Mouse (Mus musculus) testis, adult 10 weeks (tissue): Measurements from ENCODE around the gene Tmem199. TPM values are rescaled to one million over a fixed set of nuclear protein-coding genes. Genes with fewer than 3 reads are reported as not detected.

Experiments used
- polyA plus RNA-seq: library from polyadenylated mRNA; stranded (reverse); fragments of 350-450 nt; fragmentation: Illumina TruSeq; extraction: RNeasy Lipid Tissue Mini Kit (QIAGEN cat#74804); gene quantifications from one replicate; pipeline ENCODE4 v1.2.3, GENCODE M21; 2014; ENCODE audit warnings: low read depth, low replicate concordance

The Tmem199 gene
- polyA plus RNA-seq: 29.0 TPM

DNA sequence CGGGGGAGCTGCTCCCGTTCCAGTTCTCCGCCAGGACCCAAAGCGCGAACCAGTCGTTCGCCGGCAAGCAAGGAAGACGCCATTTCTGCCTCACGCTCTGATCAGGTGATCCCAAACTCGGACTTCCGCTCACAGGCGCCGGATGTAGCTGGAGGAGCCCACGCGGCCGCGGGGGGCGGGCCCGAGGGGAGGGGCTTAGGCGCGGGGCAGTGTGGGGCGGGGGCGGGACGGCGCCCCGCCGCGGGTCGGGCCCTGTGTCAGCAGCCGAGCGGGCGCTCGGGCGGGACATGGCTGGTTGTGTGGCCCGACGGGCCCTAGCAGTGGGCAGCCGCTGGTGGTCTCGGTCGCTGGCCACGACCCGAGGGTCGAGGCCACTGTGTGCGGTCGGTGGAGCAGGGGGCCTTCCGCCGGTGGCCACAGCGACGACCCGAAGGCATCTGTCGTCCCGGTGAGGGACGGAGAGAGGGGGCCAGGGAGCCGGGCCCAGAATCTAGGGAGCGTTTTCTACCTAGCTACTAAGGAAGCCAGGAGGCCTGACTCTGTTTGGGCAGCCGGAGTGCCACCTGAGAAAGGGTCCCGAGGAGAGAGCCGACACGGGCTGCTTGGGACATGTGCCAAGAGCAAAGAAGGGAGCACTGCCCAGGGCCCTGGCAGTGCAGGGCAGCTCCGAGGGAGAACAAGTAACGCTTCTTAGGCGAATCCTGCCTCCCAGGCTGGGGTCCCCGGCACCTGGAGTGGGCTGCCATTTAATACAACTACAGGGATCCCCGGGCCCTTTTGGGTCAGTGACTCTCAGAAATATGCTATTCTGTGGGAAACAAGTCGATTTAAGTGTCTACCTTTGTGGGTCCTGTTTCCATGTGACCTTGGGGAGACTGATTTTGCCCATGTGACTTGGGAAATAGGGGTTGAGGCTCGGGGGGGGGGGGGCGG, at the start of gene Tmem199, which contains the start of gene Poldip2:
Gene Tmem199 (minus strand): TSS at position 148 of the 933 bp plus-strand sequence.
Gene Poldip2 (plus strand): TSS at position 169 of the 933 bp plus-strand sequence.

DNA sequence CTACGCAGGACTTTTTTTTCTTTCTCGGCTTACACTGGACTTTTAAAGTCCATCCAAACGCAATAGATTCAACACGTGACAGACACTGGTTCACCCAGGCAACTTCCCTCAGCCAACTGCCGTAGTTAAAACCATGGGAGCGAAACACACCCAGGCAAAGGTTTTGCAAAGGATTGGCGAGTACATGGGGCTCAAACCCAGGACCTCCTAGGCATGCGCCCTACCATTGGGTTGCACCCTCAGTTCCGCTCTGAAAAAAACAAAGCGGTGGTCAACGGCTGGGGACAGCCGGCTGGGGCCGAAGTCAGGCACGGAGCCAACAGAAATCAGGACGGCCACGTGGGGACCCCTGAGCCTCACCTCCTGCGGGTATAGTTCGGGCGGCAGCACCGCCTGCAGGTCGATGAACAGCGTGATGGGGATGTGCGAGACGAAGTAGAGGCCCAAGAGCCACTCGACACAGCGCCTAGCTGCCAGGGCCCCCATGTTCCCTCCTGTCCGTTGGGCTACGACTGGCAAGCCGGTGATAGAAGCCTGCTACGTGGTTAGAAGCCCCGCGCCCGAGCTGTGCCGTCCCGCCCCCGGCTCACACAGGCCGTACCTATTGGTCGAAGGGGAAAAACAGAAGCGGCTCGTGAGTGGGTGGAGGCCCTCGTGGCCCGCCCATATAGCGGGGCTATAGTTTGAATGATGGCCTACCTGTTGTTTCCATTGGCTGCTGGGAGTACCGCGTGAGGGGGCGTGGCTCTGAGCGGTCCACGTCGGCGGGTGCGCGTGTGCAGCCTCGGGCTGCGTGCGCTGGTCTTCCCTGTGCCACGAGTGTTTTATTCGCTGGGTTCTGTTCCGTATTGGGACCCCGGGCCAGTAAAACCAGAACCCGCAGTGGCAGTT, 38.4 kb upstream of the Tmem199 start, which contains the start of gene Tmem97:
Gene Tmem97 (minus strand): TSS at position 610 of the 891 bp plus-strand sequence.

DNA sequence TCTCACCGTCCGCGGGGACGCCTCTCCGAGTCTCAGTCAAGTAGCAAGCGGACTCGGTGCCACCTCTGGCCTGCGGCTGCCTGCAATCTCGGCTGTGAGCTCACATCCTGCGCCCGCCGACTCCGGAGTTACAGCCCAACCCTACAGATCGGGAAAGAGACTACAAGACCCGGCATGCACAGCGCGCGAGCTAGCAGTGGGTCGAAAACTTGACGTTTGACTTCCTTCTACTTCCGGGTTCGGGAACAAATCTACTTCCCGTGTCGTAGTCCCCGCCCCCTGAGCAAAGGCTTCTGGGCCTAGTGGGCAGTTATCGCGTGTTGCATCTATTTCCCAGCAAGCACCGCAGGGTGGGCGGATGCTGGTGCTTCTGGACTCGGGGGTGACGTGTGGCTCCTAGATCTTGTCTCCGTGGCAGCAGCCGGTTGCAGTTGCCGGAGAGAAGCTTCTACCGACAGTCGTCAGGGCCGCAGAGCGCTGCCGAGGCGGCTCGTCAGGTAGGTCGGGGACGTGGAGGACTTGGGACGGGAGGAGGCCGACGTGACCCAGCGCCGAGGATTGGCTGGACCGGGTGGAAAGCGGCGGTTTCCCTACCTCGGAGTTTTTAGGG, 24.2 kb upstream of the Tmem199 start, which contains the start of the genes Tnfaip1 and Ift20:
Gene Tnfaip1 (minus strand): TSS at position 253 of the 610 bp plus-strand sequence.
Gene Ift20 (plus strand): TSS at position 282 of the 610 bp plus-strand sequence.

DNA sequence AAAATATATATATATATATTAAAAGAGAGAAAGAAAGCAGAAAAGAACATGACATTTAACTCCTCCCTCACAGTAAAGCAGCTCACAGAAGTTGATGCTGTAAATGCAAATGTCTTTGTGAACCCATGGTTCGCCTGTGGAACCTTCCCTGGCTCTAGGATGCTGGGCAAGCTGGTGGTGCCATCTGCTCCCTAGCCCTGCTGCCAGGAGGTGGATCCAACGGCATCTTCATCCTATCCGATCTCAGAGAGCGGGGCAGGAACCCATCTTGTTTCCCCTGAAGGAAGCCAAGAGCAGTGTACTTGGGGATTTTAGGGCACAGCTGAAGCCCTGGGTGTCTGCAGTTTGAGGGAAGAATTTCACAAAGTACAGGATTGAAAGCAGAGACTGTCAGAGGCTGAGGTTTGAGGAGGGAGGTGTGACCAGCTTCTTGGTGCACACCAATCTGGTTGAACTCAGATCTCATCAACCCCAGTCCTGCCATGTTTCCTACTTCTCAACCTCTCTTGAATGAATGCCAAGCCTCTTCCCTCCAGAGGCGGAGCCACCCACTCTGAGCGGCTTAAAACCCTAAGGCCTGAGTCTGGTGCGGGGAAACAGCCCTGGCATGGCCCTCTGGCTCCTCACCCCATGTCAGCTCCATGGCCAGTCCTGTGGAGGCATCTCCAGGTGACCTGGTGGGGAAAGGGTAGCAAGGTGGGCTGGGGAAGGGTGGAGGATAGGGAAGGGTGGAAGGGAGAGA, 8.9 kb downstream of the Tmem199 start, which contains the start of gene Sebox:
Gene Sebox (plus strand): TSS at position 539 of the 742 bp plus-strand sequence.

DNA sequence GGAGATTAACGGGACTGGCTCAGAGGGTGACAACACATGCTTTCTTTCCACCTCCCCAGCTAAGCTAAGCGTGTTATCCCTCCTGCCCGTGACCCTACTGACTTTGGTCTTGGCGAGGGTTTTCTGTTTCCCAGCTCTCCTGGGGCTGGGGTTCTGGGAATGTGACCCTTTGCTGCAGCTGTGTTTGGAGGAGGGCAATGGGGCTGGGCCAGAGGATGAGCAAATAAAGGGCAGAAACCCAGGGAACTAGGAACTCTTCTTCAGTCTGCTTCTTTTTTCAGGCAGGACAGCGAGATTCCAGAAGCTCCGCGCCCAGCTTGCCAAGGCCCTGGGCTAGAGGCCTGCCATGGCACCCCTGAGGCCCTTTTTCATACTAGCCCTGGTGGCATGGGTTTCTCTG, 13.0 kb downstream of the Tmem199 start, which contains the start of gene Vtn:
Gene Vtn (plus strand): TSS at position 88 of the 400 bp plus-strand sequence.

DNA sequence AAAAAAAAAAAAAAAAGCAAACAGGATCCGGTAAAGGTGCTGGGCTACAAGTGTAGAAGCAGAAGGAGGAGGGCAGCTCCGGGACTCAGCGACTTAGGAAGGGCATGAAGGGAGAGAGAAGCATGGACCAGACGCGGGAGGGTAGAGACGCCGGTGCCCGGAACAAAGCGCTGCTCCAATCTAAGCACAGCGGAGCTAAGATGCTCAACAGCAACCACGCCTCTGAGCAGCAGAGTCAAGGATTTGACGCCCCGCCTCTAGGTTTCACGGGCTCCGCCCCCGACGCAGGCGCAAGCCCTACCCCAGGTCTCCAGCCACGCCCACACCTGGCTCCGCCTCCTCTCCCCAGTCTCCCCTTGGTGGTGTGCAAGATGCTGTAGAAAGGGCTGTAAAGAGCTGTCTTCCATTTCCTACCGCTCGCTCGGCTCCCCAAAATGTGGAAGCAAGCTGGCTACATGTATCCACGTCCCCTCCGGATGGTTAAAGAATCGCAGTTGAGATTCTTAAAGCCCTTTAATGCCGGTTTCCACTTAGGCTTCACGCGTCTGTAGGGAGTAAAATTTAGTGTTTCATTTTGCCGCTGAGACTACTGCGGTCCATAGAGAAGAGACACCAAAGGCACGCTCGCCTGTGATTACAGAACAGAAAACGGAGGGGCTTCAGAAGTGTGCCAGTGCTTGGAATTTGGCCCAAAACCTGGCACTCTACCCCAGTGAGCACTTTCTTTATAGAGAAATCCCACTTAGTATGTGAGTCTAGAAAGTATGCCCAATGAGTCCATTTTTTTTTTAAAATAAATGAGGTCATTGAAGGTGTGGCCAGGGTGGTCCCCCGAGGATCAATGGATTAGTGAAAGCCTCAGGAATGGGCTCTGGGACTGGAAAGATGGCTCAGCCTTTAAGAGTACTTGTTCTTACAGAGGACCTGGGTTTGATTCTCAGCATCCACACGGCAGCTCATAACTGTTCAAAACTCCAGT, 14.1 kb downstream of the Tmem199 start, which contains the start of gene Sarm1:
Gene Sarm1 (minus strand): TSS at position 211 of the 979 bp plus-strand sequence.

DNA sequence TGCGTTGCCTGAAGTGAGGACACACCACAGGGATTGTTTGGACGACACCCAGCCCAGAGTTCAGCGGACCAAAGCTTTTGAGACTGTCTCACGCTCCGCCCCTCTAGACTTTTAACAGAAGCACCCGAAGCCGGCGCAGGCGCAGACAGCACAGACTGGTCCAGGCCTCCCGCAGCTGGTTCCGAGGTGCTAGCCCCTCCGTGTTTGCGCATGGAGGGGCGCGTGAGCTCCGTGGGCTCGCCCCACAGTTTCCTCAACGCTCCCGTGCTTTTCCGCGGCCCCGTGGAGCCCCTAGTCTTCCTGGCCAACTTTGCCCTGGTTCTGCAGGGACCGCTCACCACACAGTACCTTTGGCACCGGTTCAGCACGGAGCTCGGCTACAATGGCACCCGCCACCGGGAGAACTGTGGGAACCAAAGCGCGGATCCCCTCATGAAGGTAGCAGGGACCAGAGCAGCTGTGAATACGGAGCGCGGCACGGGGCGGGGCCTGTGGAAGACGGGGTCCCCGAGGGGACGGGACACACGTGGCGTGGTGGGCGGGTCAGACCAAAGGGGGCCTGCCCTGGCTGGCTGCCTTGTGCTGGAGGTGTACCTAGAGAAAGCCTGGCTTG, 46.3 kb downstream of the Tmem199 start, which contains the start of gene Slc46a1:
Gene Slc46a1 (plus strand): TSS at position 130 of the 613 bp plus-strand sequence.

Other genes starting within 250 kb of the Tmem199 start
- gene BC030499, start 221.3 kb downstream of the Tmem199 start, polyA plus RNA-seq: 0.46 TPM
- gene Spag5, start 210.6 kb downstream of the Tmem199 start, polyA plus RNA-seq: 48.0 TPM
- gene Aldoc, start 189.2 kb downstream of the Tmem199 start, polyA plus RNA-seq: 4.2 TPM
- gene Pigs, start 183.8 kb downstream of the Tmem199 start, polyA plus RNA-seq: 3.7 TPM
- gene Unc119, start 168.7 kb downstream of the Tmem199 start, polyA plus RNA-seq: 9.2 TPM
- not detected for gene Foxn1, start 125.6 kb downstream of the Tmem199 start, polyA plus RNA-seq
- gene Slc13a2, start 90.0 kb downstream of the Tmem199 start, polyA plus RNA-seq: 0.41 TPM
- 0.31 TPM for gene Slc46a1, start 46.5 kb downstream of the Tmem199 start, polyA plus RNA-seq
- 0.15 TPM for gene Sarm1, start 14.4 kb downstream of the Tmem199 start, polyA plus RNA-seq
- 0.73 TPM for gene Vtn, start 13.1 kb downstream of the Tmem199 start, polyA plus RNA-seq
- gene Sebox, start 8.7 kb downstream of the Tmem199 start, polyA plus RNA-seq: not detected
- 39.3 TPM for gene Poldip2, start within 50 bp of the Tmem199 start, polyA plus RNA-seq
- gene Tnfaip1, start 24.2 kb upstream of the Tmem199 start, polyA plus RNA-seq: 8.6 TPM
- gene Ift20, start 24.2 kb upstream of the Tmem199 start, polyA plus RNA-seq: 45.9 TPM
- gene Tmem97, start 38.6 kb upstream of the Tmem199 start, polyA plus RNA-seq: 411 TPM
- gene Nlk, start 185.2 kb upstream of the Tmem199 start, polyA plus RNA-seq: 25.2 TPM
- gene Ccnq, start 239.6 kb upstream of the Tmem199 start, polyA plus RNA-seq: 2.8 TPM